Mouse (Mus musculus) forebrain, embryonic 12.5 days (tissue): ENCODE measurements around the gene Cobl. TPM values are rescaled to one million over a fixed set of nuclear protein-coding genes. Genes with fewer than 3 reads are reported as not detected.

ENCODE experiments used
- ATAC-seq: fragments of 200-750 bp; cut with Nextera tagmentation; 2 replicates; pipeline ENCODE4 v1.8.0; 2017; ENCODE audit warnings: moderate TSS enrichment; ENCODE audit not compliant: low FRiP score
- H3K27ac ChIP-seq: fragments of 300-500 bp; sonication (generic); 2 replicates; pipeline ENCODE4 v1.5.1; 2016; ENCODE audit warnings: mild to moderate bottlenecking
- H3K27me3 ChIP-seq: fragments of 300-500 bp; sonication (generic); 2 replicates; pipeline ENCODE4 v1.6.1; 2016; ENCODE audit warnings: mild to moderate bottlenecking
- H3K36me3 ChIP-seq: fragments of 300-500 bp; sonication (generic); replicated peaks from 2 replicates; pipeline ENCODE4 v1.6.1; 2016; ENCODE audit warnings: mild to moderate bottlenecking
- H3K4me1 ChIP-seq: fragments of 300-500 bp; sonication (generic); 2 replicates; pipeline ENCODE4 v1.6.1; 2016
- H3K4me2 ChIP-seq: fragments of 300-500 bp; sonication (generic); 2 replicates; pipeline ENCODE4 v1.6.1; 2016; ENCODE audit warnings: mild to moderate bottlenecking, moderate library complexity
- H3K4me3 ChIP-seq: fragments of 300-500 bp; sonication (generic); replicated peaks from 2 replicates; pipeline ENCODE4 v1.5.1; 2016; ENCODE audit warnings: mild to moderate bottlenecking
- H3K9ac ChIP-seq: fragments of 300-500 bp; sonication (generic); 2 replicates; pipeline ENCODE4 v1.6.1; 2016; ENCODE audit warnings: mild to moderate bottlenecking
- H3K9me3 ChIP-seq: fragments of 300-500 bp; sonication (generic); 2 replicates; pipeline ENCODE4 v1.6.1; 2016
- WGBS: fragments of 180-500 bp; shearing (Covaris S2); methylation state at CpG from one replicate; pipeline ENCODE4 v1.1.7; 2016; 5-methylcytosine and 5-hydroxymethylcytosine counted together
- polyA plus RNA-seq: library from polyadenylated mRNA; unstranded; fragments of >200 nt; fragmentation: Nextera tagmentation; extraction: Ambion mirVana; gene quantifications from 2 replicates; pipeline ENCODE4 v1.2.1, GENCODE M21; 2016

Cobl gene
- polyA plus RNA-seq, 1 experiment from 2014 or later, result 2.8 TPM

DNA sequence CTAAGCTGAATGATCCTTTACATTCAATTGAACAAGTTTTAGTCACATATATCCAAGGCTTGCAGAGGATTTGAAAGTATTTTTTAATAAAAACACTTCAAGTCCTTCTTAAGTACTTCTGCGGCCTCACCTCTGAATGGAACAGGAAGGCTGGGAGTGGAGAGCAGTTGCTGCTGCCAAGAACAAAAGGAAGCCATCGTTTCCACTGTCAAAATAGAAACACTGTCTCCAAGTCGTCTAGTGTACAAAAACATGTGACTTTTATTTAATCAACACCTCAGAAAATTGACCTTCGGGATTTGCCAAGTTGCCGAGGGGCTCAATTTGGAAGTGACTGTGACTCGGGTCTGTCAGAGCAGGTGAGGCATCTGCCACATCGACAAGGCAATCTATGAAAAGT lies 184.0 kb downstream of the Cobl start:
- Histone ChIP-seq H3K4me1 (no peaks in the 10 kb centered on the region), H3K4me2 (no peak overlapping the region), H3K9ac (no peak overlapping the region), H3K36me3 (no peaks in the 10 kb centered on the region), H3K27me3 (no peaks in the 10 kb centered on the region), H3K9me3 (no peaks in the 10 kb centered on the region), H3K4me3 (no peak overlapping the region), H3K27ac (no peak overlapping the region)
- WGBS, result 75% methylated on average over 7 of the region's 7 CpGs
- no peak for ATAC-seq

DNA sequence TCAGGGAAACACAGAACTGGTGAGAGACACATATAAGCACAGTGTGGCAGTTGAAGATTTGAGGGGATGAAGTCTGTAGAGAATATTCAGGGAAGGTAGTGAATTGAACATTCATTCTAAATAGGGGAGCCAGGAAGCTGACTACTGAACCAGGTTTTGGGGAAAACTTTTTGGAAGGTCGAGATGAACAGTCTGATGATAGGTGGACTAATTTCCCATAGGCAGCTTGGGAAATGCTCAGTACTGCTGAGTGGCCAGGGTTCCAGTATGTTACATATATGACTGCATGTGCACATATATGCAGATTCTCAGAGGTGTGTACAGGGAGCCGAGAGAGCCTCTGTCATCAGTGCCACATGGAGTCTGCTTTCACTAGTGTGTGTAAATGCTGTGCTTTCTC lies 190.5 kb downstream of the Cobl start:
- 84% methylated on average over 2 of the region's 2 CpGs for WGBS
- Histone ChIP-seq H3K4me2 (no peak overlapping the region), H3K27me3 (no peaks in the 10 kb centered on the region), H3K9ac (no peak overlapping the region), H3K27ac (no peak overlapping the region), H3K4me1 (no peaks in the 10 kb centered on the region), H3K9me3 (no peaks in the 10 kb centered on the region), H3K36me3 (no peaks in the 10 kb centered on the region), H3K4me3 (no peak overlapping the region)
- ATAC-seq, result no peak

DNA sequence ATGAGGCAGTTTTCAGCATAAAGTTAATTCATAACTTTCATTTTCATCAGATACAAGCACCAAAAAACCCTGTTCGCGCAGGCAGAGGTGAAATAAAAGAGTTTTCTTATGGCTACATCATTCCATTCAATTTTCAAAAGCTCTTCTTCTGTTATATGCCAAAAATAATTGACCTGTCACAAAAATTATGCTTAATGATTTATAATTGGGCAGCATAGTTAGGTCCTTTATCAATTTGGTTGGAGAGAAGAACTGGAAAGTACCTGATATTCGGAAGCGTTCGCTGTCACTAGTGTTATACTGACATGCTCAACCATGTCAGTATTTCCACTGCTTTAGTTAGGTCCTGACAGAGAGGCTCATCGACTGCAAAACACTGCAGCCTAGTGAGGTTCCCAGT lies 191.0 kb downstream of the Cobl start:
- H3K9ac ChIP-seq, result no peak overlapping the region
- no peaks in the 10 kb centered on the region for H3K36me3 ChIP-seq
- no peak overlapping the region for H3K4me2 ChIP-seq
- WGBS, result 91% methylated on average over 6 of the region's 6 CpGs
- no peak for ATAC-seq
- no peaks in the 10 kb centered on the region for H3K27me3 ChIP-seq
- H3K9me3 ChIP-seq, result no peaks in the 10 kb centered on the region
- no peaks in the 10 kb centered on the region for H3K4me1 ChIP-seq
- no peak overlapping the region for H3K4me3 ChIP-seq
- H3K27ac ChIP-seq, result no peak overlapping the region

DNA sequence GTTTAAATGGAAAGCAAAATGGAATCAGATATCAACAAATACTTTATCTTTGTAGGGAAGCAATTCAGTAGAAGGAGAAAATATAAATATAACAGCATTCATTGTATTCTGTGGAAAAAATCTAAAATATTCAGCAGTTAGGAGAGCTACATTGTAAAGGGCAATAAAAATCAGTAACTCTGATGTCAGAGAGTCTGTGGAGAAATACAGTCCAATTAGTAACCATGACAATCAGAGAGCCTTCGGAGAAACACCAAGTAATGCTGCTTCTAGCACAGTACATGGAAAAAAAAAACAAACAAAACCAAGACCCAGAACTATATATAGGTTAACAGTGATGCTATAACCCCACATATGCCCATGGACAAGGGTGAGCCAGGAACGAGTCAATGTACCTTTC lies 206.3 kb downstream of the Cobl start:
- Histone ChIP-seq H3K4me3 (no peak overlapping the region), H3K4me2 (no peak overlapping the region), H3K27ac (no peak overlapping the region), H3K9ac (no peak overlapping the region), H3K9me3 (no peaks in the 10 kb centered on the region), H3K4me1 (peaks cover 10% of the 10 kb centered on the region; the same call in 1 of the 2 replicates), H3K36me3 (no peaks in the 10 kb centered on the region), H3K27me3 (no peaks in the 10 kb centered on the region)
- no peak for ATAC-seq
- WGBS, result 76% methylated on average over 2 of the region's 2 CpGs

DNA sequence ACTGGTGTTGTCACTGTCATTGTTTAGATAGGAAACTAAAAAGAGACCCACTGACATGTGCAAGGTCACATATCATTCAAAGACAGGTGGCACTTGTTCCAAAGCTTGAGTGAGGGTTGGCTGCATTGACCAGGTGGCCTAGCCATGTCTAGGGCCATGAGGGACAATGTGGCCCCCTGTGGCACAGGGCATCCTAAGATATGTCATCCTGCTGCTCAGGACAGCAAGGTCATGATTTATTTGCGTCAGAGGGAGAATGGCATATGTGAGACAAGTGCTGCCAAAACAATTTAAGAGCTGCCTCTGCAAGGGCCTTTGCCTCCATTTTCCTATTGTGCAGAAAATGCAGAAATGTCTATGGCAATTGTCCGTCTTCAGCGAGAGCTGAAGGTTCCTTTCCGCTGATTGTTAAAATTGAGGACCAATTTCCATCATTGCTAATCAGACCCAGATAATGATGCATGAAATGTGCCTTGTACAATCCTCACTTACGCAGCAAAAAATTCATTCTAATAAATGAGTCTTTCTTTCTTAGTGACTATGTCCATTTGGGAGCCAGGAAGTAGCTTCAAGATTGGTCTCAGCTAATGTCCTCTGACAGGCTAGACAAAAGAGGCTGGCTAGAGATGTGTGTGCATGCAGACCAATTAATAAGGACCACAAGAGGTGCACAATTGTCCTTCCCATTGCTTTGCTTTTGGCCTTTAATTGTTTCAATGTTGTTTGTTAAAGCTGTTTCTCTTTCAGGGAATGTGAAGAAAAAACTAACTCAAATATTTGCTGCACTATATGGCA lies 207.2 kb downstream of the Cobl start:
- WGBS, result 66% methylated on average over 5 of the region's 5 CpGs
- ATAC-seq, result no peak
- Histone ChIP-seq H3K27me3 (no peaks in the 10 kb centered on the region), H3K4me3 (no peak overlapping the region), H3K36me3 (no peaks in the 10 kb centered on the region), H3K4me2 (no peak overlapping the region), H3K9ac (no peak overlapping the region), H3K9me3 (no peaks in the 10 kb centered on the region), H3K27ac (no peak overlapping the region), H3K4me1 (peaks cover 10% of the 10 kb centered on the region; the same call in 1 of the 2 replicates)

DNA sequence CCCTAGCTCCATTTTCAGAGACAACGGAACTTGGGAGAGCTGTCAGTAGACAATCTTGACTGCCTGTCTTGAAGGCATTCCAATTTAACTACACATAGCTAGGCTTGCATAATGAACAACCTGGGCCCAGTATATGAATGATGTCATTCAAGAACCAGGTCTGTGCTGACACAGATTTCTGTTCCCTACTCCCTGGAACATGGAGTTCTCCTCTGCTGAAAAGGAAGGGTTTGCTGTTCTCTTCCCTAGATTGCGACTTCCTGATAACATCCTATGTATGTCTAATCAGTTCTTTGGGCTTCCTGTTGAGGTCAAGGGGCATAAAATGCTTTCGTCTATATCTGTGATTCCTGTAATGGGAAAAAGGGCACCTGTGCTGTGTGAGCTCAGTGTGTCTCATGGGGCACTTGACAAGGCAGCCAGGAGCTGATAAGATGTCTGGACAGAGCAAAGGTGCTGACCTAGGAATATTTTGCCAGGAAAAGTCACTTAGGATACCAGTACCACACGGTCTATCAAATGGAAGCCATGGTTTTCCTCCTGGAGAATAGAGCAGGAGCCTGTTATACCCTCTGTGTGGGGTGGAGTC lies 219.3 kb downstream of the Cobl start:
- H3K9me3 ChIP-seq, result no peaks in the 10 kb centered on the region
- no peak overlapping the region for H3K27ac ChIP-seq
- H3K4me1 ChIP-seq, result no peaks in the 10 kb centered on the region
- H3K4me2 ChIP-seq, result no peak overlapping the region
- ATAC-seq, result no peak
- no peaks in the 10 kb centered on the region for H3K36me3 ChIP-seq
- H3K9ac ChIP-seq, result no peak overlapping the region
- no peaks in the 10 kb centered on the region for H3K27me3 ChIP-seq
- 87% methylated on average over 4 of the region's 4 CpGs for WGBS
- no peak overlapping the region for H3K4me3 ChIP-seq

DNA sequence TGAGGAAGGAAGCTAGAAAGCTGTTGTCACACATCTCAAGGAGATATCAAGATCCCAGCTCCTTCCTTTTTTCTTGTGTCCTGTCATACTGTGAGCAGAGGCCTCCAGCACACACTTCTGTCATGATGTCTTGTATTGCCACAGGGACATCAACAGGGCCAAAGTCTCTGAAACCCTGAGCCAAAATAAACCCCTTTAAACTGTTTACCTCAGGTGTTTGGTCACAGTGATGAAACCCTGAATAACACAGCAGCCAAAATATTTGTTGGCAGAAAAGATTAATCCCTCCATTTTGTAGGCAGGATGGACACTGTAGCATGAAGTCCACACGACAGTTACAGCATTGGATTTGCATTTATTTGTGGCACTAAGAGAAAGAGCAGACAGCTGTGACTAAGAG lies 228.4 kb downstream of the Cobl start:
- no peak overlapping the region for H3K9ac ChIP-seq
- ATAC-seq, result no peak
- no peaks in the 10 kb centered on the region for H3K27me3 ChIP-seq
- 0 out of 2 replicates have a peak, but pooled peaks cover 4% of the 10 kb centered on the region for H3K4me1 ChIP-seq
- 69% methylated on average over 1 of the region's 1 CpGs for WGBS
- H3K27ac ChIP-seq, result no peak overlapping the region
- H3K36me3 ChIP-seq, result no peaks in the 10 kb centered on the region
- no peaks in the 10 kb centered on the region for H3K9me3 ChIP-seq
- no peak overlapping the region for H3K4me3 ChIP-seq
- H3K4me2 ChIP-seq, result no peak overlapping the region

DNA sequence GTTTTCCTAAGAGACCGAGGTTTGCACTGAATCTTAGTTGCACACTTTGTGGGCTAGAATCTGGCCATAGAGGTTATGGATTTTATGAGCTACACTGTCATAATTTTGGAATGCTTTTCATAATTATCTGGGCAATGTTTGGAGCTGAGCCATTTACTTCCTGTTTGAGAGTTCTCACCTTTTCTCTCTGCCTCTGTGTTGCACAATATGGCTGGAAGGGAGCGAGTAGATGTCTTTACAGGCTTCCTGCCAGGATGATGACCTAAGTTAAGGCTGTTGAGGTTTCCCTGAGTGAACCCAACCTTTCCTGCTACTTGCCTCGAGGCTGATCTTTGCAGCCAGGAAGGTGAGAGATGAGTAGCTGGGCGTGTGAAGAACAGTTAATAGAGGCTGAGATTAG lies 229.9 kb downstream of the Cobl start:
- no peaks in the 10 kb centered on the region for H3K9me3 ChIP-seq
- H3K36me3 ChIP-seq, result no peaks in the 10 kb centered on the region
- no peak overlapping the region for H3K27ac ChIP-seq
- no peak overlapping the region for H3K9ac ChIP-seq
- 0 out of 2 replicates have a peak, but pooled peaks cover 1% of the 10 kb centered on the region for H3K27me3 ChIP-seq
- WGBS, result 85% methylated on average over 4 of the region's 4 CpGs
- H3K4me2 ChIP-seq, result no peak overlapping the region
- 0 out of 2 replicates have a peak, but pooled peaks cover 4% of the 10 kb centered on the region for H3K4me1 ChIP-seq
- no peak for ATAC-seq
- no peak overlapping the region for H3K4me3 ChIP-seq

DNA sequence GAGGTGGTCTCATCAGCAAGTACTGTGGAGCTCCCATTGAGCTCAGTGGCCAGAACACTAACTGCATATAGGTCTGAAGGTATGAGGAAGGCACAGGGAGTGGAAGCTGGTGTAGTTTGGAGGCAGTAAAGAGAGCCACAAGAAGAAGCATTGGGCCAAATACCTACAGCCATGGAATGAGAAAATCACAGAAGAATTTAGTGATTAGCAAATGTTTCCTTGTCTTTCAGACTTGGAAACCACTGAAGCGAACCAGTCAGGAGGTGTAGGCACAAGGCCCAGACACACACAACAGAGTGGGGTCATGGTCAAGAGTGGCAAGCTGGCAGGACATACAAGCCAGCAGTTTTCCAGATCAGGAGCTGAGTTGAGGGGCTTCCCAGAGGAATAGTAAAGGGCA lies 230.6 kb downstream of the Cobl start:
- ATAC-seq, result no peak
- Histone ChIP-seq H3K27ac (no peak overlapping the region), H3K9ac (no peak overlapping the region), H3K27me3 (0 out of 2 replicates have a peak, but pooled peaks cover 7% of the 10 kb centered on the region), H3K36me3 (no peaks in the 10 kb centered on the region), H3K4me1 (0 out of 2 replicates have a peak, but pooled peaks cover 4% of the 10 kb centered on the region), H3K4me2 (no peak overlapping the region), H3K4me3 (no peak overlapping the region), H3K9me3 (no peaks in the 10 kb centered on the region)
- 70% methylated on average over 1 of the region's 1 CpGs for WGBS

DNA sequence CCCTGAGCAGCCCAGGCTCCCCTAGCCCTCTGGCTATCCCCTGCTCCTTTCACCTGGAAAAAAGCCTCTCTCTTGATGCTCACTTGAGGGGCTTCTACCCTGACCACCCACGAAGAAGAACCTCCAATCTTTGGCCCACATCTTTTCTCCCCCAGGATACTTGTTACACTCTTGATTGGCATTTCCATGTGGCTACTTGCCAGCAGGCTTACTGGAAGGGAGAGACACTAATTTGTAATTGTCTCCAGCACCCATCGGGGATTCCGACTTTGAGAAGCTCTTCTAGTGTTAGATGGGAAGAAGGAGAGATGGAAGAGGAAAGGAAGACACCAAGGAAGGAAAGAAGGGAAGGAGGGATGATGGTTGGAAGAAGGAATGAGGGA lies 232.0 kb downstream of the Cobl start:
- H3K9ac ChIP-seq, result no peak overlapping the region
- H3K4me1 ChIP-seq, result 0 out of 2 replicates have a peak, but pooled peaks cover 4% of the 10 kb centered on the region
- no peak for ATAC-seq
- H3K4me2 ChIP-seq, result no peak overlapping the region
- H3K4me3 ChIP-seq, result no peak overlapping the region
- H3K27me3 ChIP-seq, result 0 out of 2 replicates have a peak, but pooled peaks cover 7% of the 10 kb centered on the region
- H3K27ac ChIP-seq, result no peak overlapping the region
- 80% methylated on average over 3 of the region's 3 CpGs for WGBS
- H3K36me3 ChIP-seq, result no peaks in the 10 kb centered on the region
- no peaks in the 10 kb centered on the region for H3K9me3 ChIP-seq

DNA sequence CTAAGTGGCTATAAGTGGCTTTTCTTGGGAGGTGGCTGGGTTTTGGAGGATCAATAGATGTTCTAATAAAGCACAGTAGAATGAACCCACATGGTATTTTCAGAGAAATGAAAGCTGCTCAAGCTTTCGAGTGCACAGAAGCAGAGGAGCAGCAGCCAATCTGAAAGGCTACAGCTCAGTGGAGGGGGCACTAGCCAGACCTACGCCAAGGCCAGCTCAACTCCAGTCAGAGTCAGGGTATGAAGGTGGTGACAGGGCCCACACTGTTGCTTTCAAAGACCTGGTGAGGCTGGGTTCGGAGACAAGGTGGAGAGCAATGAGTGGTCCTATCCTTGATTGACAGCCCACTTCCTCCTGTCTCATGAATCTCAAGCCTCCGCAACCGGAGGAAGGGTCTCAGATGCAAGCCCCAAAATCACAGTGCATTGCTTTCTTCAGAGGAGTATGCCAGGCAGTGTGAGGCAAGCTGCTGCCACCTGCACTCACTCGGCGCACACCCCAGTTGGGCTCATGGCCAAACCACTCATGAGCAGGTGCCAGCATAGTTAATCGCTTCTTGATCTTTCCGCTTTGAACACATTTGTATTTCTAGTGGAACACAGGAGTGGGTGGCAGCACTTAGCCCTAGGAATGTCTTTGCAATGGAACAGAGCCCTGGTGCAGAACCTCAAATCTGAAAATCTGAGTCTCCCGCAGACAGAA lies 232.6 kb downstream of the Cobl start:
- H3K36me3 ChIP-seq, result no peaks in the 10 kb centered on the region
- no peak overlapping the region for H3K27ac ChIP-seq
- ATAC-seq, result no peak
- H3K4me1 ChIP-seq, result 0 out of 2 replicates have a peak, but pooled peaks cover 4% of the 10 kb centered on the region
- no peak overlapping the region for H3K4me2 ChIP-seq
- no peak overlapping the region for H3K9ac ChIP-seq
- no peak overlapping the region for H3K4me3 ChIP-seq
- whole genome bisulfite sequencing, result 77% methylated on average over 10 of the region's 10 CpGs
- H3K9me3 ChIP-seq, result no peaks in the 10 kb centered on the region
- 0 out of 2 replicates have a peak, but pooled peaks cover 7% of the 10 kb centered on the region for H3K27me3 ChIP-seq

DNA sequence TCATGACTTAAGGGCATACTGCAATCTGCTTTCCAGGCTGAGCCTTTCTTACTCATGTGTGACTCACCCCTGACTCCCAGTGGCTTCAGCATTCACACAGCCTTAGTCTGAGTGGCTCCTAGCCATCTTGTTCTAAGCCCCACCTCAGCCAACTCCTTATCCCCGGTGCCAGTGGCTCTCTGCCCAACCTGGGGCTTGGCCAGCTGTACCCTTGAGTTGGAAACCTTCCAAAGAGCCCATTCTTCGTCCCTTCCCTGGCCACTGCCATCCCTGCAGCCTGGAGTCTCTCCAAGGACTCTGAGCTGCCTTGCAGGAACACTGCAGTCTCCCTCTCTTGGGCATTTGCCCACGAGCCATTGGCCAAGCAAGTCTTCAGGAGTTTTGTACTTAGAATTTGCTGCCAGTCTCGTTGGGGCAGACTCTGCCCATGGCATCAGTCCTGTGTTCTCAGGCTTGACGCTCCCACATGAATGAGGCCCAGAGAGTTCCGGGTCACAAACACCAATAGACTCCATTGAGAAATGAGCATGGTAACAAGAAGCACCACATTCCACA lies 233.2 kb downstream of the Cobl start:
- Histone ChIP-seq H3K4me2 (no peak overlapping the region), H3K9ac (no peak overlapping the region), H3K9me3 (no peaks in the 10 kb centered on the region), H3K27me3 (0 out of 2 replicates have a peak, but pooled peaks cover 7% of the 10 kb centered on the region), H3K4me3 (no peak overlapping the region), H3K4me1 (0 out of 2 replicates have a peak, but pooled peaks cover 4% of the 10 kb centered on the region), H3K27ac (no peak overlapping the region), H3K36me3 (no peaks in the 10 kb centered on the region)
- ATAC-seq, result 0 out of 2 replicates have a peak, but pooled peaks have one; percentile 20
- 64% methylated on average over 6 of the region's 6 CpGs for WGBS
